Mouse (Mus musculus) CD8-positive naive resting alpha-beta T cell, adult 2 months (primary cell): ENCODE data around the gene Plekha6.

ENCODE experiments used
- DNase-seq, 2 experiments: peaks; one replicate each; pipeline ENCODE4 v3.0.0; 2022; ENCODE audit warnings: low read depth in 2 of 2, low spot score in 2 of 2

Plekha6 gene

DNA sequence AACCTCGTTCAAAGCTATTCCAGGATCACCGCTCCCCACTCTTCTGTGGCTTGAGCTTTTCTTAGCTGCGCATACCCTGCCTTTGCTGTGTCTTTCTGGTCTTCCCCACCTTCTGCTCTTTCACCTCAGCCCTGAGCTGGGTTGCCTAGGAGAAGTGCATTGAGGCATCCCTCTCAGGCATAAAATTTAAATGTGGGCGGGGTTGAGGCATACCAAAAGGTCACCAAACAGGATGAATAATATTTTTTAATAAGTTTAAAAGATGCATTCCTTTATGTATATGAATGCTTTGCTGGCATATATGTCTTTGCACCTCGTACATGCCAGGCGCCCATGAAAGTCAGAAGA is 75.8 kb downstream of the Plekha6 start:
- DNase-seq, result no peak

DNA sequence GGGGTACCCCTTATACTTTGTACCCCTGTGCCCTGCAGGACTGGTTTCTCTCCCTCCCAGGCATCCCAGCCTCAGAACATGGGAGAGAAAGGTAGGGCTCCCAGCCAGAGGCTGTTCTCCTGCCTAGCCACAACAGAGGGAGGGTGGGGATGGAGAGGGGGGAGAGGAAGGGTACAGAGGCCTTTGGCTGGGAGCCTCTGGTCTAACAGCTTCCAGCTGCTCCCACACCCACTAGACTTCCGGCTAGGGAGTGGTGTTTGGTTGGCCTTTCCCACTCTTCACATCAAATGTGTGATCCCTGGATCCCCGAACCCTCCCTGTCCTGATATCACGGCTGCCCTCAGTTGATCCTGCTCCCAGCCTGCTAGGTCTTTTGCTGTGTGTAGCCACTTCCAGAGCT is 76.9 kb downstream of the Plekha6 start:
- no peak for DNase-seq

DNA sequence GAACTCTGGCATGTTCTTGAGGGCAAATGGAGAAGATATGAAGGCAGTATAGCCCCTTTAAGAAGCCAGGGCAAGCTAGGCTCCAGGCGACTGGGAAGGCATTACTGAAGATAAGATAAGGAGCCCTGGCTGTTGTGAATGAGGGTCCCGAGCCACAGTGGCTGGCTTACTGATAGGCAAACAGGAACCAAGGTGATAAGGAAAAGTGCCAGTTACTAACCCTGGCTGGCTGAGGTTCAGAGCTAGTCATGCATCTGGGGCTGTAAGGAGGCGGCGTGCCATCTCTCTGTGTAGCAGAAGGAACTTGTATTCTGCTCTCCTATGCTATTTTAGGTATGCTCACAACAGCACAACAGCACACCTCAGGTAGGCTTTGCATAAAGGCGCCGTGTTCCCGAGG is 80.7 kb downstream of the Plekha6 start:
- no peak for DNase-seq

DNA sequence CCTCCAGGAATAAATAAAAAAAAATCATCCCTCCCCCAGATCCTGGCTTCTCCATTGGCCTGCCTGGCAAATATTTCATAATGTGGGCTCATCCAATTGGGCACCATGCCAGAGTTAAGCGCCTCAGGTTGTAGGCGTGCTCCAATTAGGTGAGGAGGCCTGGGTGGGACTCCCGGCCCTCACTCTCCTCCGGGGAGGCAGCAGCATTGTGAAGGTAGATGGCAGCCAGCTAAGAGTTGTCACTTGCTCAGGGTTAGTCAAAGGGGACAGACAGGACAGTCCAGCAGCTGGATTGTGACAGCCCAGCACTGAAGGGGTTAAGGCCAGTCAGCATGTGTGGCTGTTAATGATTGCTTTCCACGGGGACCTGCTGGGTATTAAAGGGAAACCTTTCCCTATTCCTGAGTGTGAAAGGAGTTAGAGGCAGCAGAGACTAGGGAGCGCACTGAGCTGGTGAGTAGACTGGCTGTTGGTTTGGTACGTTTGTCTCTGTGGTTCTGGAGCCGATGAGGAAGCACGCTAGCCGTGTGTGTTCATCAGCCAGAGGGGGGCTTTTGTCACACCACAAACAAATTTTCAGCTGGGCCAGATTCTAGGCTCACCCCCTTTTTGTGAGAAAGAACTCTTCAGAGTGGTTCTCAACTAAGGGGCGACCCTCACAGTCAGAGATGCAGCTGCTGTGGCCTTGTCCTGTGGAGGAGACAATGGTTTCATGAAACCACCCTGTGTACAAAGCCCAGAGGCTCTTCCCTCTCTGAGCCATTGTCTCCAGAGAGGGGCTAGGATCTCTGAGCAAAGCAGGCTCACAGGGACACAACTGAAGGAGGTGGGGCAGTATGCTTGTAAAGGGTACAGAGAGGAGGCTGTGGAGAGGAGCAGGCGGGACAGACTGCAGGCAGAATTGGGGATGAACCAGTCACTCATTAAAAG is 81.9 kb downstream of the Plekha6 start:
- DNase-seq, result no peak

DNA sequence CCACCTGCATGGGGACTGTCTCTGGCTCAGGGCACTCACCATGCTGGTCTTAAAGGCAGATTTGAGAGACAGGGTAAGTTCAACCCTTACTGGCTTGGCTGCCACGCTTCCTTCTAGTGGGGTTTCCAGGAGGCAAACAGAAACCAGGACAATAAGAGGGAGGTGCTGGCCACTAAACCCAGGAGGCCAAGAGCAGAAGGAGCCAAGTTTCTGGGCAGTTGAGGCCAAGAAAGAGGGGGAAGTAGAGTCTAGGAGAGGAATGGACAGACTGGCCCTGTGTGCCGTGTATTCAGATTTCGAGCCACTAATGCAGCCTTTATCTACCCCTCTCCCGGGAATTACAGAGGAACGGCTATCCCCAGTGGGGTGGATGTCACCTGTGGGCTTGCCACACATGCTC is 83.2 kb downstream of the Plekha6 start:
- DNase-seq, result no peak

DNA sequence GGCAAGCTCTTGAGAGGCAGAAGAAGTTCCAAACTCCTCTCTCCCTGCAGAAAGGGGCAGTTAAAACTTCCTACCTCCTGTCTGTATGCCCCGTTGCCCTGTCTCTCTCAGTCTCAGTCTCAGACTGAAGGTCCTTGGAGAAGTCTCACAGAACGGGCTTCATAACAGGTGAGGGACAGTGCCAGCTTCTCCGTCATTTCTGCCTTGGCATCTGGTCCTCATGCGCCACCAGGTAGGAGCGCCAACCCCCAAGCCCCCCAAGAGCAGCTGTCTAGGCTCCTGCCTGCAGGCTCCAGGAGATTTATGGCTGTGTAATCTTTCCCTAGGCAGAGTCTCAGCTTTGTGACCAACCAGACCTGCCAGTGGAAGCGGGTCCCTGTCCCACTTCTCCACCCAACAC is 86.8 kb downstream of the Plekha6 start:
- DNase-seq, result no peak

DNA sequence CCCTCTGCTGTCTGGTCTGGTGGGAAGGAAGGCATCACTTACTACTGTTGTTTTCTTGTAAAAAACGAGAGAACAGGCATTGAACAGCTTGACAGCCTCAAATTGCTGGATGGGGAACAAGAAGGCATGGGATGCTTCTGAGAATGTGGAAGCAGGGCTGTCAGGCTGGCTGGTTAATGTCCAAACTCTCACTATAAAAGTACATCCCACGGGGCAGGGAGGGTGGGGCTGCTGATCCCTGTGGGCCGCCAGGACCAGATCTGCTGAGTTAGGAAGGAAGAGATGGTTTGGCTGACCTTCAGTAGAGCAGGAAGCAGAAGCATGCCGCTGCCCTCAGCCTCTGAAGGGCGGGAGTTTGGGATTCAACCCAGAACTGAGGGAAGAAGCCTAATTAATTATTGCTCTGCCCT is 87.6 kb downstream of the Plekha6 start:
- no peak for DNase-seq

DNA sequence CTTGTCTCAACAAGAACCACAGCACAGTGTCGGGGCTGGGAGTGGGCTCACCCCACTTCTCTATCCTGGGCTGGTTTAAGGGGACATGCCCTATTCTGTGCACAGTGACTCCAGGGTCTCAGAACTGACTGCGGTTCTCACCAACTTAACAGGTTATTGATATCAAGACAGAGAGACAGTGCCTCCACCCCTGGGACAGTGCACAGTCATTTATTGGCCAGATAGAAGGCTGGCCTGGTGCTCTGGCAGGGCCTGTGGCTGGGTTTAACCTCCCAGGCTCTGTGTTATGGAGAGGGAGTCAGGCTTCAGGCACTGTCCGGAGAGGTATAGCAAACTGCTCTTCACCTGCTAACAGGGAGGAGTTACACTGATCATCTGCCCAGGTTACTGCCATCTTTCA is 88.2 kb downstream of the Plekha6 start:
- DNase-seq, result no peak

DNA sequence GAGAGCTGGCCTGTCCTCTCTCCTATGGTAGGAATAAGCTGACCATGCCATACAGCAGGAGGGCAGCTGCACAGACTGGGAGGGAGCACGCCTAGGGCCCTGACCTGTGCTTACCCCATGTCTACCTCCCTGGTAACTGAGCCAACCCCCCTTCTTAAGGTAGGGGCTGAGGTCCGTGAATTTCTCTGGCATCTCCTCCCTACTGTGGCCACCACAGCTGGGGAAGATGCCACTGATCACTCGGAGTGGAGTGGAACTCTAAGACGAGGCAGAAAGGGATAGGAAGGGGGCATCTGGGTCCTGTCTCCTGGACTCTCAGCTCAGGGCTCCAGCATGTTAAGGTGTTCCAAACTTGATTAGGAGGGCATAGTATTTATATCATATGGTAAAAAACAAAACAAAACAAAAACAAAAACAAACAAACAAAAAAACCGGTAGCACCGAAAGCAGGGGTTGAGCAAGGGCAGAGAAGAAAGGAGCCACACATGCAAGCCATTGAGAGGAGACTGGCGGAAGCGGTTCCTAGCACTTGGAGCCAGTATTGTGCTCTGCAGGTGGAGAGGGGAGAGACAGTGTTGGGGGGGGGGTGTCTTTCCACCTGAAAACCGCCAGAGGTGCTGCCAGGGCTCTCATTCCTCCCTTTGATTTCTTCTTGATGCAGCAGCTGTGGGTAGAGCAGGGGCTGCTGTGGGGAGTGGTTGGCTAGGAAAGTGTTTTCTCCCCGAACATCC is 89.0 kb downstream of the Plekha6 start:
- no peak for DNase-seq

DNA sequence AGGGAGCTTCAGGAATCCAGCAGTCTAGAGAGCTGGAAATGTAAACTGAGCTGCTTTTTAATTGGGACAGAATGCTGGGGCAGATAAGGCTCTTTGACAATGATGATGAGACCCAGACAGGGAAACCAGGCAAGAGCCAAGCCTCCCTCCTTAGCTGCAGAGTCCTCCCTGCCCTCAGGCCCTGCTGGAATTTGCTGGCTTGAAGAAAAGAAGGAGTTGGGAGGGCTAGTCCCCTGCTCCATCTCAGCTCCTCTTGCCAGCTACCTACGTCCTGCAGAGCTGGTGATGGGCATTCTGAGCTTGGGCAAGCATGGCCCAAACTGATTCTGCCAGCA is 89.5 kb downstream of the Plekha6 start:
- no peak for DNase-seq

DNA sequence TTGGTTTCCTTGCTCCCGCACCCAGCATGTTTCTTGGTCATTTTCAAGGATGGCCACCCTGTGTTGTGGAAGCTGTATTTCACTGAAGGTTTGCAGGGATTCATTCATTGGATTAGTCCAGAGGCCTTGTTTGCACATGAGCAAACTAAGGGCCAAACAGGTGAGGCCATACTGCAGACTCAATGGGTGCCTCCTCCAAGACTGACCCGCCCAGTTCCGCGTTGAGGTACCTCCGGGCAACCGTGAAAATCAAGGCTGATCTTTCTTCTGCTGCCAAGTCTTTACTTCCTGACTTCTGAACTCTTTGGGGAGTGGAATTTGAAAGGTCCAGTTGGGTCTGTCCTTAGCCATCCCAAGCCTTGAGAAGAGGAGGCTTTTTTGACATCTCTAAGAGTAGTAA is 90.2 kb downstream of the Plekha6 start:
- no peak for DNase-seq

DNA sequence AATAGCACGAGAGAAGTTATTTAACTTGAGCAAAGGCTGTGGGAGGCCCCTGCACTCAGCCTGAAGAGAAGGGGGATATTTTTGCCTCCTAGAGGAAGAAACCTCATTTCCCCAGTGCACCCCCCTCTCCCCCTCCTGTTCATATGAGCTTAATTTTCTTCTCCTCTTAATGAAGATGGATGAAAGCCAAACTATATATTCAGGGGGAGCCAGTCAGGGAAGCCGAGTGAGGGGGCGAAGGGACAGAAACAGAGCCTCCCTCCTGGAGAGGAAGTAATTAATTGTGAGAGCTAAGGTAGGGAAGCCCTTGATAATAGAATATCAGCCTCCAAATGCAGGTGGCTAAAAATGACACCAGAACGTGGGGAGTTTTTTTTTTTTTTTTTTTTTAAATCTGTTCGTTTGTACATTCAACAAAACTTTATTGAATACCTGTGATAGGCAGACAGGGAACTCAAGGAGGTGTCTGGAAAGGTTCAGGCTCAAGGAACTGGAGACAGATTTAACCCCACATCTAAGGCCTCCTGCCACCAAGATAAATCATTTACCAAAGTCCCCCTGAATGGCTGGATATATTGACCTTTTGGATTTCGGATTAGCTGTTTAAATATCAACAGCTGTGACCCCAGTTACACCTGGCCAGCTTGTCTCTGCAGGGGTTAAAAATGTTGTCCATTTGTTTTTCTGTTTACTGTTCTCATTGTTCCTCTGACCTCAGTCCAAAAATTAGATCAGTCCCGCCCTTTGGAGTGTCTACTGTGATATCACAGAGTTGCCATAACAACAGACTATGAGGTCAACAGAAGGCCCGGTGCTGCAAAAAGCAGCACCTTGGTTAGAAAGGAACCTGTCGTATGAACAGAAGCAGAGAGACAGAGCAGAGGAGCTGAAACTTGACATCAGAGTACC is 91.1 kb downstream of the Plekha6 start:
- no peak for DNase-seq

DNA sequence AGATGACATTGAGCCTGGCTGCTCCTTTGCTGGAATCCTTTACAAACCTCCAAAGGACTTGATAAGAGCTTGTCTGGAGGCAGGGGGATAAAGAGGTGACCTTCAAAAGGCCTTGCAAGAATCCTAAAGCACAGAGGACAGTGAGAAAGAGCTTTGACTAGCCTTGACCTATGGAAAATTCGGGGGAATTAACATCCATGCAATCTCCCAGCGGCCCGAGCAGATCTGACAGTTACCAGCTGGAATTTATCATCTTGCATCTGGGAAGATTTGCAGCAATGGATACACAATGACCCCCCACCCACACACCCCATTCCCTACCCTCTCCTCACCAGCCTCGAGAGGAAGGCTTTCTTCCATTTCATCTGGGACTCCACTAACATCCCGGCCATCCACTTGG is 91.8 kb downstream of the Plekha6 start:
- no peak for DNase-seq

DNA sequence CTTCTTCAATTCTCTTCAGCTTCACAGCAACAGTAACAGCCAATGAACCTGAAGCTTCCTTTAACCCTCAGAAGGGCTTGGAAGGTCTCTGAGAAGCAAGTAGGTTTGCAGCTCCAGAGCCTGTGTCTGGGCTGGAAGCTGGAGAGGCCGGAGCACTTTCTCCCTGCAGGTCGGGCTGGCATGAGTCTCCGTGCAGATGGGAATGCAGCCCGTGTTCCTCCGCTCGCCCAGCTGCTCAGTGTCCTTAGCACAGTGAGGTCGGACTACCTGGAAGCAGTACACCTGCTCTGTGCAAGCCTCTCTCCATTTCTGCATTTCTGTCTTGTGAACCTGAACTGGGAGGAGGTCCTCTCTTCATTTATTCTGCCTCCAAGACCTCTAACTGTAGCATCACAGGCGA is 92.3 kb downstream of the Plekha6 start:
- no peak for DNase-seq

DNA sequence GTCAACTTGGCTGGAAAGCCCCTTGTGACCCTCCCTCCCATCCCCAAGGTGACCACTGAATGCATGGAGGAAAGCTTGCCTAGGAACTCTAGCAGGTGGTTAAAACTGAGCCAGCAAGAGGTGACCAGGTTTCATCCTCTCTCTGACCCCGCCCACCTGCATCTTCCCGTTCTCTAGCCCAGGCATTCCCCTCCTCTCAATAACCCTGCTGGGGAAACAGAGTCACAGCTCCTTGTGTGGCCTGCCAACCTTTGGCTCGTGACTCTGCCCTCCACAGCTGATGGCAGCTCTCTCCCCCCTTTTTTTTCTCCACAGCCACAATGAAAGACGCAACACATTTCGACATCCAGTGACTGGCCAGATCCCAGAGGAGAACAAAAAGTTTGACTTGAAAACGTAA is 94.7 kb downstream of the Plekha6 start:
- DNase-seq, result no peak

DNA sequence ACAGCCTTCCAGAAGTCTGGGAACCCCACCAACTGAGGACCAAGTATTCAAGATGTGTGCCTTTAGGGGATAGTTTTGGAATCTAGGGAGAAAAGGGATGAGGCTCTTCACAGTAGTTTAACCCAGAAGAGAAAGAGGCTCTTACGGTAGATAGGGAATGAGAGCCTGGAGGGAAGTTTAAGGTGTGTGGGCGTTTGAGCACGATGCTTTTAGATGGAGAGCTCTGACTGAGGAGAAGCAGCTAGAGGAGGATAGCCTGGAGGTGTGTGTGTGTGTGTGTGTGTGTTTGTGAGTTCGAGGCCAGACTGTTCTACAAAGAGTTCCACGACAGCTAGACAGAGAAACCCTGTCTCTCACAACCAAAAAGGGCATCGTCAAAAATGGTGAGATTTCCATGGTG is 98.6 kb downstream of the Plekha6 start:
- no peak for DNase-seq

DNA sequence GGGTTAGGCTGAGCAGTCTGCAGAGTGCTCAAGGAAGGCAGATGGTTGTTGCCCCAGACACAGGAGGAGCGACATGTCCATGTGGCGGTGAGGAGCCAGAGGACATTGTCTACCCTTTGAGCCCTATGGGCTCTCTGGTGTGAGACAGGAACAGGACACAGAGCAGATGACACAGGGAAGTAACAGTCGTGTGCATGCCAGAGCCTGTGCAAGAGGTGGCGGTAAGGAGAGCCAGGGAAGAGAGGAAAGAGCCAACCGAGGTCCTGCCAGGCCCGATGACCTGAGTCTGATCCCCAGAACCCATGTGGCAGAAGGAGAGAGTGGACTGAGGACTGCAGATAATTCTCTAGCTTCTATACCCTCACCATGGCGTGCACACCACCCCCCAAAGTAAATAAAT is 99.1 kb downstream of the Plekha6 start:
- DNase-seq, result no peak

DNA sequence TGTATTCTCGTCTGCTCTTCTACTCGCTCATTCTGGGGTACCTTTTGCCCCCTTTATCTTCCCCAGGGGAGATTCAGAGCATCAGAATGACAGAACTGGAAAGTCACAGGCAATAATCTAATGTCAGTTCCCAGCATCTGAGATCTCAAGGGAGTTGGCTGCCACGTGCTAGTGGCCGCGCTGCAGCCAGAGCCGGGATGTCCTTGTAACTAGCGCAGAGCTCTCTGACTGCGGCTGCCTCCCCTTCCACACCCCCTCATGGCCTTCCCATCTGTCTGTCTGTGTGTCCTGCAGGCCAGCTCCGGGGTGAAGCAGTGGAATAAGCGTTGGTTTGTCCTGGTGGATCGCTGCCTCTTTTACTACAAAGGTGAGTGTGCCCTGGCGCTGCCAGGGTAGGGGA is 100.4 kb downstream of the Plekha6 start:
- no peak for DNase-seq

DNA sequence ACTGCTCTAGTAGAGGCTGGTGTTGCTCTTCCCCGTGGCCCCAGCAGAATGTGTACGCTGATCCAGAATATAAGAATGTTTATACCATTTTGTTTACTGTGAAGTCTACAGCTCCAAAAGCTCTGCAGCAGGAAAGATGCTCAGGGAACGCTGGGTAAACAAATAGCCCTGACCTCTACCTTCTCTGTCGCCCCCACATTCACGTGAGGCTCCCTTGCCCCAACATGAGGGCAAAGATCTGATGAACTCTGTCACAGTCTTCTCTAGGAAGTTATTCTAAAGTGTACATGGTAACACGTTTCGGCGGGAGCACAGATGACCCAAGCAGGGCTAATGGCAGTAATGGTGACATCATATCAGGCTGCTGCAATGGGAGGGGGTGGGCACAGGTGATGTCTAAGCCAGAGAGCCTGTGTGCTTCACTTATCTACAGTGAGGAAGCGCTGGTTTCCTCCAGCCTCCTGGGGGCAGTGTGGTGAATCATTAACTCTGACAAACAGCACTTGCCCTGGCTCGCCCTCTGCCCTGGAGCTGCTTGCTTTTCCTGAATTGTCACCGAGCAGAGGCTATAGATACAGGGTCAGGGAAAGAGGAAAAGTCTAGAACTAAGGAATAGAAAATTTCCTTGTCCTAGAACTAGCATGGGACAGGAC is 101.2 kb downstream of the Plekha6 start:
- no peak for DNase-seq

DNA sequence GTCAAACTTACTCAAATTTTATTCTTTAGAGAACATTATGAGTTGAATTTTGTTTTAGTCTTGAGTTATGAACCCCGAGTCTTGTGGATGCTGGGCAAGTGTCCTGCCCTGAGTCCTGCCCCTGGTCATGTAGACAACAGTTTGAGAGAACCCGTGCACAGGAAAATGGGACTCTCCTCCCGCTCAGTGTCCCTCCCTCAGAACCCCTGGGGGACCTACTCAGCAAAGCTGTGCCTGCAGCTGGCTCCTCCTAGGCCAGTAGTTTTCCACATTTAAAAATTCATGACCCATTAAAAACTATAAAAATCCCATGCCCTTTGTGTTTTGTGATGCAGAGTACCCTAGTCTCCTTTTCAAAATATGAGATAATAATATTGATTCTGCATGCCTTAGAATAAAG is 103.1 kb downstream of the Plekha6 start:
- no peak for DNase-seq

DNA sequence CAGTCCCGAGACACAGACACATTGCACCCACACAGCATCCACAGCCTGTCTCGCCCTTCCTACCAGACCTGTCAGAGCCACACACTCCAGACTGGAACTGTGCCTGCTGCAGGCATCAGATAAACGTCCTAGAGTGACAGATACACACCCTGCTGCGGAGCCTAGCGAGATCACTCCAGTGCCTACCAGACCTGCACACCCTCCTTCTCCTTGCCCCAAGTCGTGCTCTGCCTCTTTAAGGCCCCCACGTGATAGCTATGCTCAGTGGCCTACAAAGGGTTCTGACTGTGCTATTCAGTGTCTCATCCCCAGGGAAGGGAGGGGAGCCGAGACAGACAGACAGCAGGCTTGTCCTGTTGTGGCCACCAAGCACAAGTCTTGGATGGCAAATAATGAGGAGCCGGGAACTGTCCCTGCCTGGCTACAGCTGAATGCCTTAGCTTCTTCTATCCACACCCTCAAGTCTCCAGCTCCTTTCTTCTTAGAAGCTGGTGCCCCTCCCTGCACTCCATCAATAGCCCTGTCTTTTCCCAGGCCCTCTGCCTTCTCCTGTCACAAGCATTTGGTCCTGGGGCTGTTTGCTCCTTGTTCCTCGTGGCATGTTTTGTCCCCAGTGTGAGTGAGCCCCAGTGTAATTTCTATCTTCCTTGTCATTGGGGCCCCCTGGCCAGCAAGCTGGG is 103.9 kb downstream of the Plekha6 start:
- DNase-seq, result no peak
